Mouse (Mus musculus) embryonic facial prominence, embryonic 10.5 days (tissue): Measurements from ENCODE around the gene Abca12. TPM values are rescaled to one million over a fixed set of nuclear protein-coding genes. Genes with fewer than 3 reads are reported as not detected.

Experiments used
- DNase-seq: peaks from one replicate; pipeline ENCODE4 v3.0.0-alpha.2; 2017; ENCODE audit warnings: low spot score
- H3K27ac ChIP-seq: fragments of 300-500 bp; sonication (generic); replicated peaks from 2 replicates; pipeline ENCODE4 v1.5.1; 2016; ENCODE audit warnings: mild to moderate bottlenecking
- H3K27me3 ChIP-seq: fragments of 300-500 bp; sonication (generic); replicated peaks from 2 replicates; pipeline ENCODE4 v1.6.1; 2016; ENCODE audit warnings: low read depth, mild to moderate bottlenecking; ENCODE audit not compliant: poor library complexity, severe bottlenecking
- H3K36me3 ChIP-seq: fragments of 300-500 bp; sonication (generic); replicated peaks from 2 replicates; pipeline ENCODE4 v1.6.1; 2016; ENCODE audit warnings: mild to moderate bottlenecking, moderate library complexity
- H3K4me1 ChIP-seq: fragments of 300-500 bp; sonication (generic); 2 replicates; pipeline ENCODE4 v1.6.1; 2016
- H3K4me3 ChIP-seq: fragments of 300-500 bp; sonication (generic); 2 replicates; pipeline ENCODE4 v1.5.1; 2016; ENCODE audit warnings: mild to moderate bottlenecking, moderate library complexity
- H3K9me3 ChIP-seq: fragments of 300-500 bp; sonication (generic); 2 replicates; pipeline ENCODE4 v1.6.1; 2016; ENCODE audit warnings: mild to moderate bottlenecking
- WGBS: fragments of 180-500 bp; shearing (Covaris S2); methylation state at CpG from one replicate; pipeline ENCODE4 v1.1.7; 2016; 5-methylcytosine and 5-hydroxymethylcytosine counted together
- polyA plus RNA-seq: library from polyadenylated mRNA; unstranded; fragments of >200 nt; fragmentation: Nextera tagmentation; extraction: Ambion mirVana; gene quantifications from 2 replicates; pipeline ENCODE4 v1.2.1, GENCODE M21; 2016

The Abca12 gene
- polyA plus RNA-seq, 1 experiment from 2014 or later = not detected

DNA sequence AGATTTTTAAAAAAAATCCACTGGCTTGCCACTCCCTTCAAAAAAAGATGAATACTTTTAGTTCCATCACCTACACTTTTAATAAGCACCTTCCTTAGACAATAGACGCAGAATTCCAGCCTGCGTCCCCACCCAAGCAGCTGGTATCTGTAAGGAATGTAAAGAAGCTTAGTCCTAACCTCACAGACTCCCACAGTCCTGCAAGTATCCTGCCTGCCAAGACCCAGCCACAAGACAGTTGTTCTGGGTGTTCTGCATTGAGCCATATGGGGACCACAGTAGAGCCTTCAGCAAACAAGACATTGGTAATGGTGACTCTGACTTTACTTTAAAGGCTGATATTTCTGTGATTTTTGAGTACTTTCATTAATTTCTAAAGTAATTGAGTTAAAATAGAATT, 22.2 kb downstream of the Abca12 start:
- no peaks in the 10 kb centered on the region for H3K4me1 ChIP-seq
- 87% methylated on average over 2 of the region's 2 CpGs for WGBS
- H3K36me3 ChIP-seq = no peaks in the 10 kb centered on the region
- H3K4me3 ChIP-seq = no peak overlapping the region
- no peaks in the 10 kb centered on the region for H3K9me3 ChIP-seq
- no peaks in the 10 kb centered on the region for H3K27me3 ChIP-seq
- no peak for DNase-seq
- no peak overlapping the region for H3K27ac ChIP-seq

DNA sequence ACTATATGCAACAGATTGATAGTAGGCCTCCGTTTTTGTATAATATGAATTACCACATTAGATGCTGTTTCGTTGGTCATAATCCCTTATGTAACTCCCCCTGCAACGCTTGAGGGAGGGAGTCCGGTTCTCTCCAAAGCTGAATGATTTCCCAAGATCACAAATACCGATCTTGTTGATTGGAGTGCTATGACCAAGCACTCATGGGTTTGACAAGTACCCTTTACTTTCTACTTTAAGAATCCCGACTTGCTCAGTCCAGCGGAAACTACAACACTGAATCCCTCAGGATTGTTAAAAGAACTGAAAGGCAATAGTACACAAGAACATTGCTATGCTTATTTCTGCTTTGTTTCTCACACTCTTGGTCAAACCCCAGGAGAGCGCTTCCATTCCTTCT, 28.1 kb downstream of the Abca12 start:
- Histone ChIP-seq H3K4me3 (no peak overlapping the region), H3K36me3 (no peaks in the 10 kb centered on the region), H3K9me3 (no peaks in the 10 kb centered on the region), H3K27me3 (no peaks in the 10 kb centered on the region), H3K27ac (no peak overlapping the region), H3K4me1 (no peaks in the 10 kb centered on the region)
- WGBS = 90% methylated on average over 8 of the region's 8 CpGs
- DNase-seq = no peak

GRCm38 (mm10) chr1:71384098-71384497, 30.6 kb downstream of the Abca12 start:
- Histone ChIP-seq H3K27ac (no peak overlapping the region), H3K9me3 (no peaks in the 10 kb centered on the region), H3K27me3 (no peaks in the 10 kb centered on the region), H3K4me3 (no peak overlapping the region), H3K4me1 (no peaks in the 10 kb centered on the region), H3K36me3 (no peaks in the 10 kb centered on the region)
- DNase-seq = no peak
- 92% methylated on average over 1 of the region's 1 CpGs for WGBS

- WGBS = 89% methylated on average over 5 of the region's 5 CpGs
- no peak for DNase-seq
- Histone ChIP-seq H3K27ac (no peak overlapping the region), H3K4me3 (no peak overlapping the region), H3K27me3 (no peaks in the 10 kb centered on the region), H3K9me3 (no peaks in the 10 kb centered on the region), H3K36me3 (no peaks in the 10 kb centered on the region), H3K4me1 (no peaks in the 10 kb centered on the region)
These were observed 41.6 kb downstream of the Abca12 start for GRCm38 (mm10) chr1:71373090-71373489.

- H3K27ac ChIP-seq = no peak overlapping the region
- H3K4me3 ChIP-seq = no peak overlapping the region
- DNase-seq = no peak
- no peaks in the 10 kb centered on the region for H3K9me3 ChIP-seq
- no peaks in the 10 kb centered on the region for H3K36me3 ChIP-seq
- no peaks in the 10 kb centered on the region for H3K27me3 ChIP-seq
- H3K4me1 ChIP-seq = no peaks in the 10 kb centered on the region
These were observed 44.4 kb downstream of the Abca12 start for GRCm38 (mm10) chr1:71370266-71370665.

GRCm38 (mm10) chr1:71367770-71368169, 46.9 kb downstream of the Abca12 start:
- Histone ChIP-seq H3K4me3 (no peak overlapping the region), H3K4me1 (no peaks in the 10 kb centered on the region), H3K36me3 (no peaks in the 10 kb centered on the region), H3K9me3 (no peaks in the 10 kb centered on the region), H3K27ac (no peak overlapping the region), H3K27me3 (no peaks in the 10 kb centered on the region)
- DNase-seq = no peak
- 63% methylated on average over 1 of the region's 1 CpGs for WGBS

- WGBS = 74% methylated on average over 3 of the region's 3 CpGs
These were observed 71.7 kb downstream of the Abca12 start for GRCm38 (mm10) chr1:71342861-71343554.

GRCm38 (mm10) chr1:71342261-71342594, 72.5 kb downstream of the Abca12 start:
- DNase-seq = no peak
- Histone ChIP-seq H3K27me3 (no peaks in the 10 kb centered on the region), H3K4me1 (no peaks in the 10 kb centered on the region), H3K4me3 (no peak overlapping the region), H3K27ac (no peak overlapping the region), H3K36me3 (no peaks in the 10 kb centered on the region), H3K9me3 (no peaks in the 10 kb centered on the region)
- WGBS = 79% methylated on average over 4 of the region's 4 CpGs

More at GRCm38 (mm10) chr1:71342861-71343554, 71.7 kb downstream of the Abca12 start:
- Histone ChIP-seq H3K9me3 (no peaks in the 10 kb centered on the region), H3K4me3 (no peak overlapping the region), H3K36me3 (no peaks in the 10 kb centered on the region), H3K27me3 (no peaks in the 10 kb centered on the region), H3K27ac (no peak overlapping the region), H3K4me1 (no peaks in the 10 kb centered on the region)
- DNase-seq = no peak

DNA sequence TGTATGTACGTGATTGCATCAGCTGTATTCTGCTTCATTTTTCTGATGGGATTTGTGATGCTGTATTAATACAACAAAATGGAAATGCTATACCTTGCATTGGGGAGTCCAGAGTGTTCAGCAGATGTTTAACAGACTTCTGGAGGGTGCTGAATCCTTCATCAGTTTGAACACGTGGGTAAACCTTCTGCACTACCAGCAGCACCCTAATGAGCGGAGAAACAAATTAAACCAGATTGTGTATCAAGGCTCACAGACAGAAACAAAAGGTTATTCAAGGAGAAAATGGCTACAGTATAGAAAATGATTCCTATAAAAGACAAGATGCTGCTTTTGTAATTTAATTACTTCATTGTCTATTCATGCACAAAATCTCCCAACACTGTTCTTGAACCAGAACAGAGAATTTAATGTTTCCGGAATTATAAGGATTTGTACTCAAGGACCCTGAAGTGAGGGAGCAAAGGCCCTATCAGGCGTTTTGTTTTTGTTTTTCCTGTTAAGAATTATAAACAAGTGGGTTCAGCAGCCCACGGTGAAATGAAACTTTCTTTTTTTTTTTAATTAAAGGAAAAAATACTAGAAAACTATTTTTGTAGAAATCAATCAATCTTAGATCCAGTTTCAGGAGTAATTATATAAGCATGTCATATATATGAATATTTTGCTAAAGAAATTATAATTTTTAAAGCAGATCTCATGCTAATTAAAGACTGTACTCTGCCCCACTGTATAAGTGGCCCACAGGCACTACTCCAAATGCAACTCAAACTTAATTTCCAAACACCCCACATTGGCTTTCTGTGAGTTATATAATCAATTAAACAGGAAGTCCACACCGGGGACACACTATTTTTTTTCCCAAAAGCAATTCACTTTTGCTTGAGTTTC, 73.1 kb downstream of the Abca12 start:
- no peaks in the 10 kb centered on the region for H3K9me3 ChIP-seq
- no peak for DNase-seq
- H3K27ac ChIP-seq = no peak overlapping the region
- H3K4me1 ChIP-seq = no peaks in the 10 kb centered on the region
- H3K36me3 ChIP-seq = no peaks in the 10 kb centered on the region
- WGBS = 76% methylated on average over 7 of the region's 7 CpGs
- no peaks in the 10 kb centered on the region for H3K27me3 ChIP-seq
- H3K4me3 ChIP-seq = no peak overlapping the region

GRCm38 (mm10) chr1:71338548-71339340, 76.0 kb downstream of the Abca12 start:
- H3K36me3 ChIP-seq = no peaks in the 10 kb centered on the region
- no peak for DNase-seq

DNA sequence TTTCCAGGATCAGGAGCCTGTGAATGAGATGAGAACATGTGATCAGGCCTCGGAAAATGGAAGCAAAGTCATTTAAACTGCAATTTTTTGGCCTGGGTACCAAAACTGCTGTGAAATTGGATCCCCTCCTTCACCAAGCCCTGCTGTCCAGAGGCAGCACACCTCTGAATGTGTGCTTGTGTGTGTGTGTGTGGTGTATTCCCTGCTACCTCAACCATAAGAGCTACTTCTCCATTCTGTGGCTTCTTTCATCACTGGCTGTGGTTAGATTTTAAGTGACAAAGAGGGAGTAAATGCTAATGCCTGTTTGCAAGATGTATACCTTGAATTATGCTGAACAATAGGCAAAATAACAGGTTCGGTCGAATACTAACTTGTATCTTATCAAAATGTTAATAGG, 84.4 kb downstream of the Abca12 start:
- 87% methylated on average over 3 of the region's 3 CpGs for WGBS
- Histone ChIP-seq H3K9me3 (no peaks in the 10 kb centered on the region), H3K36me3 (no peaks in the 10 kb centered on the region), H3K27ac (no peak overlapping the region), H3K27me3 (no peaks in the 10 kb centered on the region), H3K4me1 (no peaks in the 10 kb centered on the region), H3K4me3 (no peak overlapping the region)
- DNase-seq = no peak

More at GRCm38 (mm10) chr1:71338548-71339340, 76.0 kb downstream of the Abca12 start:
- no peak overlapping the region for H3K4me3 ChIP-seq
- H3K27ac ChIP-seq = no peak overlapping the region
- no peaks in the 10 kb centered on the region for H3K9me3 ChIP-seq
- WGBS = 89% methylated on average over 4 of the region's 4 CpGs
- H3K27me3 ChIP-seq = no peaks in the 10 kb centered on the region
- H3K4me1 ChIP-seq = no peaks in the 10 kb centered on the region

GRCm38 (mm10) chr1:71312171-71312570, 102.5 kb downstream of the Abca12 start:
- no peak for DNase-seq

More at GRCm38 (mm10) chr1:71312171-71312570, 102.5 kb downstream of the Abca12 start:
- Histone ChIP-seq H3K9me3 (no peaks in the 10 kb centered on the region), H3K27ac (no peak overlapping the region), H3K27me3 (no peaks in the 10 kb centered on the region), H3K4me3 (no peak overlapping the region), H3K36me3 (no peaks in the 10 kb centered on the region), H3K4me1 (peaks cover 7% of the 10 kb centered on the region; the same call in 1 of the 2 replicates)
- WGBS = 89% methylated on average over 4 of the region's 4 CpGs
